Mouse (Mus musculus): Measurements from ENCODE around the gene Tm7sf2. TPM values are rescaled to one million over a fixed set of nuclear protein-coding genes. Genes with fewer than 3 reads are reported as not detected.
"Not testable (repeated sequence)": the region's sequence is repeated elsewhere in the genome, so short reads cannot be mapped to it uniquely, and the experiment has no call there.

Gene Tm7sf2
- polyA plus RNA-seq, 1 experiment from 2014 or later: 29.1 TPM

DNA sequence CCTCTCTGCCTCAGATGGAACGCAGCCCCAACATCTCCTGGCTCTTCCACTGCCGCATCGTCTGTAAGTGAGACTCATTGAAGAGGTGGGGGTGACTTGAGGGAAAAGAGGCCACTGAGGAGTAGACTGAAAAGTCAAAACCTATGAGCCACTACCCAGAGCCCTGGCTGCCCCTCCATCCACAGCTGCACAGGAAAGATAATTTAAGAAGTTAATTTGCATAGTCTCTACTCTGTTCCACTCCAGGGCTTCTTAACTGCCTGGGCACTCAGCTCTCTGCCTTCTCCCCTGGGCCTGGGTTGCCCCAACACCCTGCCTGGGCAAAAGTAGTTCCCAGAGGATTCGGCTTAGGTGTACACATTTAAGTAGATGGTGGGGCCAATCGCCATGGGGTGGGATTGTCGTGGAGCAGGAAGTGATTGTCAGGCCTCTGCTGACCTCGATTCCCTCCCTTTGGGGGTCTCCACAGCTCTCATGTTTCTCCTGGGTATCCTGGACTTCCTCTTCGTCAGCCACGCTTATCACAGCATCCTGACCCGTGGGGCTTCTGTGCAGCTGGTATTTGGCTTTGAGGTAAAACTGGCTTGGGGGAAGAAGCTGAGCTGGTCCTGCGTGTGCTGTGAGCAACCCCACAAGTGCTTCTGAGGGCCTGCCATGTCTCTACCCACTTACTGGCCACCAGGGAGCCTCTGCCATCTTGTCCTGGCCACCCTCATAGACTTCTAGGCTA is 19.3 kb downstream of the Tm7sf2 start:
- no peak for ATAC-seq (ENCODE audit: insufficient read depth, low FRiP score)
- Histone ChIP-seq H3K4me3 (replicated peaks; ENCODE audit: low read length) (no peak overlapping the region), H3K27me3 (ENCODE audit: control insufficient read depth, insufficient read depth, low read length) (no peaks in the 10 kb centered on the region), H3K9me3 (replicated peaks; ENCODE audit: control insufficient read depth, low read length) (no peaks in the 10 kb centered on the region), H3K36me3 (ENCODE audit: control insufficient read depth, insufficient read depth, low read length) (peaks cover 40% of the 10 kb centered on the region), H3K4me1 (ENCODE audit: control insufficient read depth, insufficient read depth, low read length) (peaks cover 18% of the 10 kb centered on the region), H3K27ac (ENCODE audit: low read length) (no peak overlapping the region), H3K4me2 (ENCODE audit: low read depth, low read length) (no peak overlapping the region), H3K9ac (ENCODE audit: low read length) (peak overlapping the region; percentile 87; the same call in 1 of the 2 replicates)
- WGBS: 86% methylated on average over 11 of the region's 11 CpGs

DNA sequence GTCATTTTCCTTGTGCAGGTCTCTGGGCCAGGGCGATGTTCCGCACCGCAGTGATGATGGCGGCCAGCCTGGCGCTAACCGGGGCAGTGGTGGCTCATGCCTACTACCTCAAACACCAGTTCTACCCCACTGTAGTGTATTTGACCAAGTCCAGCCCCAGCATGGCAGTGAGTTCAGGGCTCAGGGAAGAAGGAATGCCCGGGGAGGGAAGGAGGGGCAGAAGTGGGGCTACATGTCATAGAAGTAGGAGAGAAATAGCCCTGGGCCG is 20.3 kb downstream of the Tm7sf2 start:
- Histone ChIP-seq H3K4me2 (ENCODE audit: low read depth, low read length) (peak overlapping the region; percentile 86), H3K9me3 (replicated peaks; ENCODE audit: control insufficient read depth, low read length) (no peaks in the 10 kb centered on the region), H3K27me3 (ENCODE audit: control insufficient read depth, insufficient read depth, low read length) (no peaks in the 10 kb centered on the region), H3K9ac (ENCODE audit: low read length) (peak overlapping the region; percentile 87), H3K4me3 (replicated peaks; ENCODE audit: low read length) (peak overlapping the region; percentile 76), H3K4me1 (ENCODE audit: control insufficient read depth, insufficient read depth, low read length) (peaks cover 18% of the 10 kb centered on the region), H3K27ac (ENCODE audit: low read length) (peak overlapping the region; percentile 99; the same call in 1 of the 2 replicates), H3K36me3 (ENCODE audit: control insufficient read depth, insufficient read depth, low read length) (peaks cover 34% of the 10 kb centered on the region)
- no peak for ATAC-seq (ENCODE audit: insufficient read depth, low FRiP score)
- WGBS: 81% methylated on average over 8 of the region's 8 CpGs

DNA sequence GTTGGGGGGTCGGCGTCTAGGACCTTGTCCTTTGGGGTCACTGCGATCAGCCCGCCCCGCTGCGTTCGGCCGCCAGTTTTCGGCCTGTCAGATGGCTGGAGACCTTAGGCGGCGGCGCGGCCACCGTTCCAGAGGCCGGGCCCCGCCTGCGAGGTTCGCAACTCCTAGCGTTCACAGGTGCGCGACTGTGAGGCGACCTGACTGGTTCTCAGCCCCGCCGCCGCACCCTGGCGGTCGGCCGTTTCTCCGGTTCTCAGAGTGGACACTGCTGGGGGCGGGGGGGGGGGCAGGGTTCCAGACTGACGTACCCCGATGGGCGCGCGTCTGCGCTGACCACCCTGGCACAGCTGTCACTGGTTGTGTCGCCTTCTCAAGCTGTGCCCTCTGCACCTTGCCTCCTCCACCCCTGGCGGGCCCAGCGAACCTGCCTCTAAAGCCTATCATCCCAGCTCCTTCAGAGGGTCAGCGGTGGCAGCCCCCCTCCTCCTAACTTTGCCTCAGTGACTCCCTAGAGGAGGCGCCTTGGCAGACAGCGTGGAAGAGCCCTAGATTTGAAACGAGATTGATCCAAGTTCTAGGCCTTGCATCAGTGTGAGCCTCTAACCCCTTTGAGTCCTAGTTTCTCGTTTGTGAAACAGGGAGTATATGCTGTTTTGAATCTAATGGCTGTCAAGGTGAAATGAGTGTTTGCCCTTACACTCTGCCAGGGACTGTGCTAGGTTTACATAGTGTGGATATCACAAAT is 20.8 kb downstream of the Tm7sf2 start:
- peak overlapping the region; percentile 87 for H3K9ac ChIP-seq (ENCODE audit: low read length)
- WGBS: under 1% methylated on average over 43 of the region's 44 CpGs
- peaks cover 29% of the 10 kb centered on the region for H3K36me3 ChIP-seq (ENCODE audit: control insufficient read depth, insufficient read depth, low read length)
- peak overlapping the region; percentile 86 for H3K4me2 ChIP-seq (ENCODE audit: low read depth, low read length)
- peak; percentile 11; the same call in 1 of the 2 replicates for ATAC-seq (ENCODE audit: insufficient read depth, low FRiP score)
- no peaks in the 10 kb centered on the region for H3K27me3 ChIP-seq (ENCODE audit: control insufficient read depth, insufficient read depth, low read length)
- no peaks in the 10 kb centered on the region for H3K9me3 ChIP-seq (replicated peaks; ENCODE audit: control insufficient read depth, low read length)
- H3K4me3 ChIP-seq (replicated peaks; ENCODE audit: low read length): peak overlapping the region; percentile 76
- H3K27ac ChIP-seq (ENCODE audit: low read length): peak overlapping the region; percentile 99
- peaks cover 18% of the 10 kb centered on the region for H3K4me1 ChIP-seq (ENCODE audit: control insufficient read depth, insufficient read depth, low read length)

DNA sequence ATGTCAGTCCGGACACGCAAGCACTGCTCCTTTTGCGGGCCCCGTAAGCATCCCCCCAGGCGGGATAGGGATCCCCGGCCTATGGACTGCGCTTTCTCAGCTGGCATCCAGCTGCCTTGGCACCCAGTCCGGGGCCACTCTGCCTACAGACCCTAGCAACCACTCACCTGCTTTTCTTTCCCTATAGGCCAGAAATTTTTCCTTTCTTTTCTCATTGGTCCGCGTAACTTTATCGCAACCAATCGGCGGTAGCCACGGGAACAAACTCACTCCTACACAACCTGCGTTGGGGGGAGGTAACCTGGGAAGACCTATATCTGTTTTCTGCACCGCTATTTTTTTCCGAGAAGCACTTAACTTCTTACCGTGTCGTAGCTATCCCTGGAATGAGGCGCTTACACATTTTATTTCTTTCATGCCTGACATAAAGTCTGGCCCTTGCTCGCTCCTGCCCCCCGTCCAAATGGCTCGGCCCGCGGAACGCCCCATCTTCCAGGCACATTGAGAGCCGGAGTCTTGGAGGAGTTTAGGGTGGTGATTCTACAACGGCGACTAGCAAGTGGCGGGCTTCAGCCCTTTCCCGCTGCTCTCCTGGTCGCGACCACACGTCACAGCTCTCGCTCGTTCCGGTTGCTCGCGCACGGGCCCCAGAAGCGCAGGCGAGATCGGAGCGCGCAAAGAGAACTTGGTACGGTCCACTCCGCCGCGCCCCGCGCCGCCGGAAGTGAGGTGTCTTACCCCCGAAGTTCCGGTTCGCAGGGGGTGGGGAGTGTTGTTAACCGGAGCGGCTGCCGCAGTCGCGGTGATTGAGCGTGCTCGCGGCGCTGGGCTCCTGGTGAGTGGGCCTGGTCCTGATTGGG is 21.6 kb downstream of the Tm7sf2 start, which contains the start of gene Syvn1:
Syvn1 (plus strand) TSS at position 283 of the 860 bp plus-strand sequence.
- Histone ChIP-seq H3K9me3 (replicated peaks; ENCODE audit: control insufficient read depth, low read length) (no peaks in the 10 kb centered on the region), H3K36me3 (ENCODE audit: control insufficient read depth, insufficient read depth, low read length) (peaks cover 23% of the 10 kb centered on the region), H3K4me3 (replicated peaks; ENCODE audit: low read length) (peak within 1 kb of the TSS; percentile 76), H3K9ac (ENCODE audit: low read length) (peak within 1 kb of the TSS; percentile 87), H3K4me1 (ENCODE audit: control insufficient read depth, insufficient read depth, low read length) (peaks cover 18% of the 10 kb centered on the region), H3K27me3 (ENCODE audit: control insufficient read depth, insufficient read depth, low read length) (no peaks in the 10 kb centered on the region), H3K4me2 (ENCODE audit: low read depth, low read length) (peak within 1 kb of the TSS; percentile 86), H3K27ac (ENCODE audit: low read length) (peak within 1 kb of the TSS; percentile 99)
- WGBS: under 1% methylated on average over 65 of the region's 65 CpGs
- ATAC-seq (ENCODE audit: insufficient read depth, low FRiP score): peak; percentile 93

DNA sequence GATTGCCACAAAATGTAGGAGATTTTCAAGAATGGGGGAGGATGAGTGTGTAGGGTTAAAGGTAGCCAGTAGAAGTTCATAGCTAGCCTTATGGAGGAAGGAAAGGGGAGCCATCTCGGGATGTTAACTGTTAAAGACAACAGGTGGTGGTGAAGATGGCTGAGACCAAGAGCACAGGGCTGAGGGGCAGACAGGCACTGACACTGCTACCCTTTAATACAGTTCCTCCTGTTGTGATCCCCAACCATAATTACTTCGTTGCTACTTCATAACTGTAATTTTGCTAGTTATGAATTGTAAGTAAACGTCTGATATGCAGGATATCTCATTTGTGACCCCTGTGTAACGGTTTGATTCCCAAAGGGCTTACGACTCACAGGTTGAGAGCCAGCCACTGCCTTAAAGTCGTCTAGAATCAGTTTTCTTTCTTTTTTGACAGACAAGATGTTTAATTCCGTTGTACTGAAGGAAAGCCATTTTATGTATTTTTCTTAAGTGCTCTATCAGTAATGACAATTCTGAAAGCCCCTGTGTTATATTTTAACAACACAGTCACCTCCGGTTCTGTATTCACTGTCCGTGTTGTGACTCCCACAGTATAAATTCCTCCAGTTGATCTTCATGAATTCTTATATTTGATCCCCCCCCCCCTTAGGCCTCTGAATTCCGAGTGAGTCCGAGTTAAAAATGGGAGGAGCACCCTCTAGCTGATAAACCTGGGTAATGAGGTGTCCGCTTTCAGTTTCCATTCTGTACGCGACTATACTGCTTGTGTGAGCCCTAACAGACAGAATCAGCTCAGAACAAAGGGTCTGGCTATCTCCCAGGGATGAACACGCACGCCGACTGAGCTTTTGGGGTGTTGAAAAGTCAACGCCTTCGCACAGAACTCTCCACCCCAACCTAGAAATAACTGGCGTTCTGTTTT is 22.5 kb downstream of the Tm7sf2 start:
- peak overlapping the region; percentile 86 for H3K4me2 ChIP-seq (ENCODE audit: low read depth, low read length)

DNA sequence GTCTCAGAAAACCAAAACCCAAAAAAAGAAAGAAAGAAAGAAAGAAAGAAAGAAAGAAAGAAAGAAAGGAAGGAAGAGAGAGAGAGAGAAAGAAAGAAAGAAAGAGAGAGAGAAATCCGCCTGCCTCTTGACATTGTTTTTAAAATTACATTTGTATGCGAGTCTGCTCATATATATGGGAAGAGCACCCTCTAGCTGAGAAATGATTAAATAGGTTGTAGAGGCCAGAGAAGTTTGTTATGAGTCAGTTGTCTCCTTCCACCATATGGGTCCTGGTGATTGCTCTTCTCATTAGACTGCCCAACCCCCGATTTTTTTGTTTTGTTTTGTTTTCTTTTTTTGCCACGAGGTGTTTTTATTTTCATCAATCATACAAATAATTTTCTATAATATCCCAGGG is 24.1 kb downstream of the Tm7sf2 start:
- not testable (repeated sequence) for H3K4me3 ChIP-seq (replicated peaks; ENCODE audit: low read length); H3K27ac ChIP-seq (ENCODE audit: low read length); H3K4me2 ChIP-seq (ENCODE audit: low read depth, low read length); ATAC-seq (ENCODE audit: insufficient read depth, low FRiP score); H3K9me3 ChIP-seq (replicated peaks; ENCODE audit: control insufficient read depth, low read length); H3K36me3 ChIP-seq (ENCODE audit: control insufficient read depth, insufficient read depth, low read length); H3K27me3 ChIP-seq (ENCODE audit: control insufficient read depth, insufficient read depth, low read length); H3K9ac ChIP-seq (ENCODE audit: low read length)
- WGBS: 50% methylated on average over 4 of the region's 4 CpGs
- peaks cover 18% of the 10 kb centered on the region for H3K4me1 ChIP-seq (ENCODE audit: control insufficient read depth, insufficient read depth, low read length)

More for the DNA sequence above, 22.5 kb downstream of the Tm7sf2 start:
- Histone ChIP-seq H3K4me3 (replicated peaks; ENCODE audit: low read length) (peak overlapping the region; percentile 76), H3K9me3 (replicated peaks; ENCODE audit: control insufficient read depth, low read length) (no peaks in the 10 kb centered on the region), H3K9ac (ENCODE audit: low read length) (peak overlapping the region; percentile 87), H3K4me1 (ENCODE audit: control insufficient read depth, insufficient read depth, low read length) (peaks cover 18% of the 10 kb centered on the region), H3K27ac (ENCODE audit: low read length) (peak overlapping the region; percentile 99), H3K27me3 (ENCODE audit: control insufficient read depth, insufficient read depth, low read length) (no peaks in the 10 kb centered on the region), H3K36me3 (ENCODE audit: control insufficient read depth, insufficient read depth, low read length) (peaks cover 16% of the 10 kb centered on the region; the same call in 1 of the 2 replicates)
- peak; percentile 38 for ATAC-seq (ENCODE audit: insufficient read depth, low FRiP score)
- WGBS: 11% methylated on average over 20 of the region's 20 CpGs

DNA sequence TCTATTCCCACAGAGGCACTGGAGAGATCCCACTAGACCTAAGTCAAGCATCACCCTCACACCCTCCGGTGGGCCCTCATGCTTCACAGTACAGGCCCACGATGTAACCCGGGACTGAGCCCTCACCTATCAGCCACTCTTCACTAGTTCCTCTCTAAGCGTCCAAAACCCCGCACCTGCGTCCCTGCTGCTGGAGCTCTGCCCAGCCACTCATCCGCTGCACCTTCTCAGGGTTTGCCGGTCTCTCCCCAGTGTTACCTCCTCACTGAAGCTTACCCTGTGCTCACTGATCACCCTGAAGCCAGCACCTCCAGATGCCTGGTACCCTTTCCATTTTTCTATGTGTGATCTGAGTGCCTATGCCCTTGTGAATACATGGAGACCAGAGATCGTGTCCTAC is 25.9 kb downstream of the Tm7sf2 start:
- H3K27me3 ChIP-seq (ENCODE audit: control insufficient read depth, insufficient read depth, low read length): no peaks in the 10 kb centered on the region
- no peaks in the 10 kb centered on the region for H3K9me3 ChIP-seq (replicated peaks; ENCODE audit: control insufficient read depth, low read length)
- ATAC-seq (ENCODE audit: insufficient read depth, low FRiP score): no peak
- no peak overlapping the region for H3K4me3 ChIP-seq (replicated peaks; ENCODE audit: low read length)
- peaks cover 5% of the 10 kb centered on the region; the same call in 1 of the 2 replicates for H3K4me1 ChIP-seq (ENCODE audit: control insufficient read depth, insufficient read depth, low read length)
- H3K27ac ChIP-seq (ENCODE audit: low read length): no peak overlapping the region
- H3K36me3 ChIP-seq (ENCODE audit: control insufficient read depth, insufficient read depth, low read length): no peaks in the 10 kb centered on the region
- no peak overlapping the region for H3K9ac ChIP-seq (ENCODE audit: low read length)
- no peak overlapping the region for H3K4me2 ChIP-seq (ENCODE audit: low read depth, low read length)
- WGBS: 80% methylated on average over 9 of the region's 9 CpGs

DNA sequence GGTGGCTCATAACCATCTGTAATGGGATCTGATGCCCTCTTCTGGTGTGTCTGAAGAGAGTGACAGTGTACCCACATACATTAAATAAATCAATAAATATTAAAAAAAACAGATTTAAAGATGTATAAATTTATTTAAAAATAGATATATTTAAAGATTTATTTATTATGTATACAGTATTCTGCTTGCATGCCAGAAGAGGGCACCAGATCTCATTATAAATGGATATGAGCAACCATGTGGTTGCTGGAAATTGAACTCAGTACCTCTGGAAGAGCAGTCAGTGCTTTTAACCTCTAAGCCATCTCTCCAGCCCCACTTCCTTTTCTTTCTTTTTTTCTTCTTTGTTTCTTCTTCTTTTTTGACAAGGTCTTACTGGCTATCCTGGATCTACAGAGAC is 28.2 kb downstream of the Tm7sf2 start:
- no peaks in the 10 kb centered on the region for H3K9me3 ChIP-seq (replicated peaks; ENCODE audit: control insufficient read depth, low read length)
- H3K36me3 ChIP-seq (ENCODE audit: control insufficient read depth, insufficient read depth, low read length): no peaks in the 10 kb centered on the region
- H3K4me1 ChIP-seq (ENCODE audit: control insufficient read depth, insufficient read depth, low read length): no peaks in the 10 kb centered on the region
- no peak overlapping the region for H3K4me2 ChIP-seq (ENCODE audit: low read depth, low read length)
- H3K9ac ChIP-seq (ENCODE audit: low read length): no peak overlapping the region
- no peak overlapping the region for H3K27ac ChIP-seq (ENCODE audit: low read length)
- no peaks in the 10 kb centered on the region for H3K27me3 ChIP-seq (ENCODE audit: control insufficient read depth, insufficient read depth, low read length)
- ATAC-seq (ENCODE audit: insufficient read depth, low FRiP score): no peak
- no peak overlapping the region for H3K4me3 ChIP-seq (replicated peaks; ENCODE audit: low read length)
